Mouse (Mus musculus) telencephalon, adult 2 months (tissue): ENCODE results near the gene Zfp78.
A peak's percentile ranks its signal among the peaks of the same experiment; 100 is the strongest.
"Not testable (repeated sequence)": the region's sequence is repeated elsewhere in the genome, so short reads cannot be mapped to it uniquely, and the experiment has no call there.

ENCODE experiments used
- DNase-seq: peaks from one replicate; pipeline ENCODE4 v3.0.0-alpha.2; 2011; ENCODE audit warnings: low read depth, low spot score

Zfp78 gene

GRCm38 (mm10) chr7:6363047-6363488, at the start of gene Zfp78:
Zfp78 (plus strand) TSS chr7:6363280.
- DNase-seq: peak; percentile 96

DNA sequence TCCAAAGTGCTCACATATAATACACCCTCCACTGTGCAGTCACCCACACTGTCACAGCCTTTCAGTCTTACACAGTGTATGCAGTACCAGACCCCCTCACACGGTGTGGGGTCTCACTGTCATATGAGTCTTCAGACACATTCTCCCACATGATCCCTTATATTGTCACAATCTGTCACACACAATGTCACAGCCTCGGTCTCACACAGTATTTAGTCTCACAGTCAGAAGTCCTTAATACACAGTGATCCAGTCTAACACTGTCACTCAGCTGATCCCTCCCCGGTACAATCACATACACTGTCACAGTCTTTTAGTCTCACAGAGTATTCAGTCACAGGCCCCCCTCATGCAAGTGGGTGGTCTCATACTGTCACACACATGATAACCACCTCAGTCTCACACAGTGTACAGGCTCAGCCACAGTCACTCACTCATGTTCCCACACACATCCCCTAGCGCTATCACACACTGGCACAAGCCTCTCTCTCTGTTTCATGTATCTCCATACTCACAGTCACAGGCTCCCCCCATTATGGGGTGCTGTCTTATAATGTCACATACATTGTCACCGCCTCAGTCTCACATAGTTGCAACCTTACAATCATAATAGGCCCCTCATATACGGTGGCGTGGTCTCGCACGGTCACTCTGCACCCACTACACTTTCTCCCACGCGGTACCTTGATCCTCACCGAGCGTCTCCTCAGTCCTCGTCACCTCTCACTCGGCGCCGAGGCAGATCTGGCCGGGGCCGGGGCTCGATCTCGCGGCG, 32.4 kb upstream of the Zfp78 start:
- DNase-seq: no peak

- peak; percentile 87 for DNase-seq
Measured at GRCm38 (mm10) chr7:6331233-6331956, 31.7 kb upstream of the Zfp78 start, which contains the start of gene Zfp583. Zfp583 (minus strand) TSS chr7:6331285.

- no peak for DNase-seq
Measured at GRCm38 (mm10) chr7:6339865-6340264, 23.2 kb upstream of the Zfp78 start.

DNA sequence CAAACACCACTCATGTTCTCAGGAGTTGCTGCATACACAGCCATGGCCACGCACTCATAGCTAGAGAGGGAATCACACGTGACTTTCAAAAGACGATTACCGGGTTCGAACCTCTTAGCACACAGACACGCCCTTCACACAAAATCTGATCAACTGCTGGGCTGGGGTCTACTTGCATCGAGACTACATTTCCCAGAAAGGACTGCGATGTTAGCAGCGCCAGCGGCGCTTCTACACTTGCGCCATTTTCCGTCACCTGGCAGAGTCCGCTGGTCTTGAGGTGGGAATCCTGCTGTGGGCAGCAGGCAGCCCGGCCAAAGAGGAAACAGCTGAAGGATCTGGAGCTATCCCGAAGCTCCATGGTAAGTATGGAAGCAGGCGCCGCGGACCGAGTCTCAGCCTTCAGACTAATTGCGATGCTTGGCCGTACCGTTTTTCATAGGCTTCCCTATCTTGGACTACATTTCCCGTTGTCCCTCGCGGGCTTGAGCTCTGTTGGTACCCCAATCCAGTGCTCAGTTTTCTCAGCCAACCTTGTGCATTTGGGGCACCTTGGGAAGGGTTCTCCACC, 19.5 kb upstream of the Zfp78 start, which contains the start of gene Gm3854:
TSS of gene Gm3854 (plus strand) at position 259 of the 571 bp plus-strand sequence.
- DNase-seq: peak; percentile 90

DNA sequence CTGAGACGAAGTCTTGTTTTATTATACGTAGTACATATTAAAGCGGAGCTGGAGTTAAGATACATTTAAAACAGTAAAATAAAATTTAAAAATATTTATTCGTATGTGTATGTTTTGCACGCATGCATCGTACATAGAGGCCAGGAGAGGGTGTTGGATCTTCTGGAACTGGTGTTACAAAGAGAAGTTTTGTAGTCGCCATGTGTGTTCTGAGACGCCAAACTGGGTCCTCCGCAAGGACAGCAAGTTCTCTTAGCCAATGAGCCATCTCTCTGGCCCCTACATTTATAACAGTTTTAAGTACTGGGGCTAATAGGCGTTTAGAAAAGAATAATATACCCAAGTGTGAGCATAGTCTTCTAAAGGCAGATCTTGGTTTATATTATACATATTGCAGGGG, 19.0 kb upstream of the Zfp78 start:
- no peak for DNase-seq

DNA sequence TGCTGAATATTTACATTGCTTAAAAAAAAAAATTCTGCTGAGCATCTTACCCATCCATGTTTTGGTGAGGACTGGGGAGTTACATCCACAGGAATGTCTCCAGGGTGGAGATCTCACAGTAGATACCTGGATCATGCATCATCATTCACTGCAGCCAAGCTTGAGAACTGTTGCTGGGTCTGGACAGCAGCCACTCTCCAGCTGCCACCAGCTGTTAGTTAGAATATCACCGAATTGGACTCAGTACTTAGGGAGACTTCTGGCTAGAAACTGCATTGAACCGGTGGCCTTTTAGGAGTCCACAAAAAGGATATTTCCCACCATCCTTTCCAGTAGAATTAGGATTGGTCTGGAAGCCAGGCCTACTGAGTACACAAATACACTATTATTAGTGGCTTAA, 5.0 kb upstream of the Zfp78 start:
- no peak for DNase-seq

GRCm38 (mm10) chr7:6358937-6359590, 4.0 kb upstream of the Zfp78 start:
- peak; percentile 40 for DNase-seq

DNA sequence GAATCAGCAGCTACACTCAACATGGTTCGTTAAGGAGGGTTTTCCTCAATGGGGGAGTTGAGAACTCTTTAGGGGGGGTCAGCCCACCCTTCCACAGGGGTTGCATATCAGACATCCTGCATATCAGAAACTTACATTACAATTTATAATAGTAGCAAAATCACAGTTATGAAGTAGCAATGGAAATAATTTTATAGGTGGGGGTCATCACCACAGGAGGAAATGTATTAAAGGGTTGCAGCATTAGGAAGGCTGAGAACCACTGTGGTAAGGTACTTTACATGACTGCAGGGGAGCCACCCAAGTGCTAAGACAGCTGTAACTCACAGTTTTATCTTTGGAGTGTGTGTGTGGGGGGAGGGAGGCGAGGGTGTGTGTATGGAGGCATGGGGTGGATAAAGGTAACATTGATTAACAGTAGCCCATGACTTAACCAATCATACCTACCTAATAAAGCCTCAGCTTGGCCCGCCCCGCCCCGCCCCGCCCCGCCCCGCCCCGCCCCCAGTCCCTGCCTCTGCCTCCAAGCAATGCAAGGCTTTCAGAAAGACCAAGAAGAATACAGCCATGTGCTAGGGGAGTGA, 2.5 kb upstream of the Zfp78 start:
- DNase-seq: no peak

DNA sequence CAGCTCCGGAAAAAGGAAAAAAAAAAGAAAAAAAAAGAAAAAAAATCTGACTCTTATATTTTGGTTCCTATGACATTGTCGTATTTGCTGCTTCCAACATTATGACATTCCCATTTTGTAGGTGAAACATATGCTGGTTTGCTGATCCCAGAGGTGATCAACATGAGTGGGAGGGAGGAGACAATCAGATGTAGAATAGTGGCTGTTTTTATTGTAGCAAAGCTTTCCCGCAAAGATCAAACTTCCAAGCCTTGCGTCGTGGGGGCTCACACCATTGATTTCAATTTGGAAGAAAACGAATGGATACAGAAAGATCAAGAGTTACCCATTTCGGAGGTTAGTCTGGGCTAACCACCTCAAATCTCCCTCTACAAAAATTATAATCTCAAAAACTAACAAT, 1.3 kb upstream of the Zfp78 start:
- no peak for DNase-seq

DNA sequence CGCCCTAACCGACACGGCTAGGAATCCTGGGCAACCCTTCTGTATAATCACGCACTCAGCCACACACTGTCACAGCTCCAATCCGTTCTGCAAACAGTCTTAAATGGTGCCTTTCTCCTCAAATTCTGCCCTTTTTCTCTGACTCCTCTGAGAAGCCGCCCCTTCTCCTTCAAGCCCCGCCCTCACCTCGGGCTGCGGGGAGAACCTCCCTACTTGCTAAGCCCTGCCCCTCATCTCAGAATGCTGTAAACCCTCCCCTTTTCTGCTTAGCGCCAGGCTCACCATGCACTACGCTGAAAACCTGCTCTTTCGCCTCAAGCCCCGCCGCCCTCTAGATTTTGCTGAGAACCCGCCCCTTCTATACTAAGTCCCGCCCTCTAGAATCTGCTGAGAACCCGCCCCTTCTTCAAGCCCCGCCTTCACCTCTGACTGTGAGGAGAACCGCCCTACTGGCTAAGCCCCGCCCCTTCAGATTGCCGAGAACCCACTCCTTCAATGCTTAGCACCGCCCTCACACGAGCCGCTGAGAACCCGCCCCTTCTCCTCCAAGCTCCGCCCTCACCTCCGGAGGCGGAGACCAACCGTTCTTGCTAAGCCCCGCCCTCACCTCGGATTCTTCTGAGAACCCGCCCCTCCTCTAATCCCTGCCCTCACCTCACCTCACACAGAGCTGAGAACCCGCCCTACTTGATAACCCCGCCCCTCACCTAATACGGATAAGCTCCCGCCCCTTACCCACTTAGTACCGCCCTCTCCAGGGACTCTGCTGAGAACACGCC, 623 bp upstream of the Zfp78 start:
- peak; percentile 100 for DNase-seq

- DNase-seq: no peak
Measured at GRCm38 (mm10) chr7:6364761-6365160, 1.7 kb downstream of the Zfp78 start.

DNA sequence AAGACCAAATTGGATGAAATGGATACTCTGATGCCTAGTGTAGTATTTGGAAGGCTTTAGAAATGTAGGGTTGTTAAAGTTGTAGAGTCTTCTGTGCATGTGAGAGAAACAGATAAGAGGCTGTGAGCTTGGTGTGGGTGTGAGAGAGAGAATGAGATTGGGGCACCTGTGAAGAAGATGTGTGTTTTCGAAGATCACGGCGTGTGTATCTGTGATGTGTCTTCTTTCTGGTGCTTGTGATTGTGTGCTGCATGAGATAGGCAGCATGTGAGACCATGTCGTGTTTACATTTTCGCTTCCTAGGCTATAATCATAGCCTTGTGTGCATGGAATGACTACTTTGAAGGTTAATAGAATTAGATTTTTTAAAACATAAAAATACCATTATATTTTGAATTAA, 4.1 kb downstream of the Zfp78 start:
- no peak for DNase-seq

DNA sequence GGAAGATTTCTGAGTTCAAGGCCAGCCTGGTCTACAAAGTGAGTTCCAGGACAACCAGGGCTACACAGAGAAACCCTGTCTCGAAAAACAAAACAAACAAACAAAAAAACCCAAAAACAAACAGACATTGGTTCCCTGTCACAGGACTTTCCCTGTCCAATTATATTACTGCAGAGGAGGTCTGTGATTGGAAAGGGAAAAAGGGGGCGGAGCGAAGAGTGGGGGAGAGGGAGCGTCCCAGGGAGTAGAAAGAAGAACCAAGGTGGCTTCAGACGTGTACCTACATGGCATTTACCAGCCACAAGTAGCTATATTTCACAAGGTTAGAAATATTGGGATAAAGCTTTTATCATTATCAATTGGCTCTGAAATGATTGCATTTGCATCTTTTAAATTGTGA, 5.1 kb downstream of the Zfp78 start:
- DNase-seq: not testable (repeated sequence)

DNA sequence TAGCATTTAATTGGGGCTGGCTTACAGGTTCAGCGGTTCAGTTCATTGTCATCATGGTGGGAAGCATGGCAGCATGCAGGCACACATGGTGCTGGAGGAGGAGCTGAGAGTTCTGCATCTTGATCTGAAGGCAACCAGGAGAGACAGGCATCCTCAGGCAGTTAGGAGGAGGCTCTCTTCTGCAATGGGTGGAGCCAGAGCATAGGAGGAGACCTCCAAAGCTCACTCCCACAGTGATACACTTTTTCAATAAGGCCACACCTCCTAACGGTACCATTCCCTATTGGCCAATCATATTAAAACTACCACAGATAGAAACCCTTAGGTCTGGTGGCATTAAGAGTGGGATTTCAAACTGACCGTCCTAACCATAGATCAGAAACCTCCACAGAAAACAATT, 6.4 kb downstream of the Zfp78 start:
- no peak for DNase-seq

GRCm38 (mm10) chr7:6372993-6373392, 9.9 kb downstream of the Zfp78 start:
- DNase-seq: no peak

DNA sequence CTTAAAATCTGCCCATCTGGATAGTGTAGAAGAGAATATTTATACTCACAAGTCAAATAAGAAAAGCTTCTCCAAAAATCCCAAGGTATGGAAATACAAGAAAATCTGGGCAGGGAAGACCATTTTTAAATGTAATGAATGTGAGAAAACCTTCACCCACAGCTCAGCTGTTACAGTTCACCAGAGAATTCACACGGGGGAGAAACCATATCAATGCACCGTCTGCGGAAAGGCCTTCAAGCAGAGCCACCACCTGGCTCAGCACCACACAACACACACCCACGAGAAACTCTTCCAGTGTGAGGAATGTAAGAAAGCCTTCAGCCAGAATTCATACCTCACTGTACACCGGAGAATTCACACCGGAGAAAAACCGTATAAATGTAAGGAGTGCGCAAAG, 15.4 kb downstream of the Zfp78 start:
- DNase-seq: peak; percentile 92

DNA sequence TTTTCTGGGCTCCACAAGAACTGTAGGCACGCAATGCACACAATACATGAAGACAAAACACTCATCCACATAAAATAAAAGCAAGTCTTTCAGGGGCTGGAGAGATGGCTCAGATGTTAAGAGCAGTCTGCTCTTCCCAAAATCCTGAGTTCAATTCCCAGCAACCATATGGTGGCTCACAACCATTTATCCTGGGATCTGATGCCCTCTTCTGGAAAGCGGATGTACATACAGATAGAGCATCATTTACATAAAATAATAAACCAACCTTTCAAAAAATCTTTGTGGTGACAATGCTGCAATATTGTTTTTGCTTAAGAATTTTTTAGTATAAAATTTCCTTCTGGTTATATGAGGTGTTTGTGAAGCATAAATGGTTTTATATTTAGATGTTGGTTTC, 18.4 kb downstream of the Zfp78 start:
- DNase-seq: no peak

DNA sequence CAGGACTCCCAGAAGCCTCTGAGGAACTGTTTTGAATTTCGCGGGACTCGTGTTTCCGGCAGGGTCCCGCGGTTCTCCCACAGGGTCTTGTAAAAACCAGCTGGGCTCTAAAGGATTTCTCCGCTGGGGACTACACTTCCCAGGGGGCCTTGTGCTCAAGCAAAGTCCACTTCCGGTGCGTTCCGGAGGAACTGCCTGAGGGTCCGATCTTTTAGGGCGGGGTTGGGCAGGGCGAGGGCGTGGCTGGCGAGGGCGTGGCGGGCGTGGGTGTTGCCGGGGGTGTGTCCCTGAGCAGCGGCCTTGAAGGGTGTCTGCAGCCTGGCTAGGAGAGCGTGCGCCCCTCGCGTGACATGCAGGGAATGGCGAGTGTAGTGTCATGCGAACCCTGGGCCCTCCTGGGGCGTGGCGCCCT, 20.0 kb downstream of the Zfp78 start, which contains the start of gene Zfp28:
TSS of gene Zfp28 (plus strand) at position 252 of the 412 bp plus-strand sequence.
- DNase-seq: peak; percentile 92

DNA sequence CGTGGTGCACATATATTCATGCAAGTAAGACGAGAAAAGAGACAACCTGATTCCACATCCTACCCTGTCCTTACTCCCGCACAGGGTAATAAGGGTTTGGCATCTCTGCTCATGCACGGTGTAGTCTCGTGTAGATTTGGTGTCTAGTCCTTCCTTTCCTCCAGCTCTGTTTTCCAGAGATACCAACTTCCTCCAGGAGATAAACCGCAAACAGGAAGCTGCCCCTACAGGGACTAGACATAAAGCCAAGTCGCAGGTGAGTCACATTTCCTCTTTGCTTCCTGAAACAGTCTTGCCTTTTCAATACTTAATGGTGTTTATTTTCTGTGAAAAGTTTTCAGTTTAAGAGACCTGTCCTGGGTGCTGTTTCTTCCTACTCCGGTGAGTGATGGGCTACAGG, 20.9 kb downstream of the Zfp78 start:
- no peak for DNase-seq

- DNase-seq: no peak
Measured at GRCm38 (mm10) chr7:6386995-6387394, 23.9 kb downstream of the Zfp78 start.
